Mouse (Mus musculus): ENCODE data around the gene Rap1gap2. TPM values are rescaled to one million over a fixed set of nuclear protein-coding genes. Genes with fewer than 3 reads are reported as not detected.
A peak's percentile ranks its signal among the peaks of the same experiment; 100 is the strongest.

Rap1gap2 gene
- polyA plus RNA-seq, 1 experiment from 2014 or later, result 13.1 TPM

GRCm38 (mm10) chr11:74464181-74464977, 146.3 kb downstream of the Rap1gap2 start:
- peak overlapping the region; percentile 28; the same call in 1 of the 2 replicates for H3K27ac ChIP-seq
- no peak overlapping the region for H3K9ac ChIP-seq
- 39% methylated on average over 10 of the region's 10 CpGs for WGBS
- H3K4me2 ChIP-seq, result no peak overlapping the region
- H3K4me3 ChIP-seq (replicated peaks), result no peak overlapping the region
- peaks cover 36% of the 10 kb centered on the region; the same call in 1 of the 2 replicates for H3K4me1 ChIP-seq
- no peaks in the 10 kb centered on the region for H3K36me3 ChIP-seq
- peak; percentile 23; the same call in 1 of the 2 replicates for ATAC-seq (ENCODE audit: insufficient read depth, low FRiP score, low read depth)
- no peaks in the 10 kb centered on the region for H3K9me3 ChIP-seq
- H3K27me3 ChIP-seq (replicated peaks), result no peaks in the 10 kb centered on the region

GRCm38 (mm10) chr11:74462651-74463050, 148.1 kb downstream of the Rap1gap2 start:
- Histone ChIP-seq H3K4me1 (peaks cover 30% of the 10 kb centered on the region; the same call in 1 of the 2 replicates), H3K4me3 (replicated peaks) (no peak overlapping the region), H3K9me3 (no peaks in the 10 kb centered on the region), H3K36me3 (no peaks in the 10 kb centered on the region), H3K27me3 (replicated peaks) (no peaks in the 10 kb centered on the region), H3K4me2 (no peak overlapping the region), H3K9ac (no peak overlapping the region), H3K27ac (no peak overlapping the region)
- 29% methylated on average over 2 of the region's 2 CpGs for WGBS
- no peak for ATAC-seq (ENCODE audit: insufficient read depth, low FRiP score, low read depth)

GRCm38 (mm10) chr11:74459651-74460050, 151.1 kb downstream of the Rap1gap2 start:
- no peak for ATAC-seq (ENCODE audit: insufficient read depth, low FRiP score, low read depth)
- Histone ChIP-seq H3K27me3 (replicated peaks) (no peaks in the 10 kb centered on the region), H3K9me3 (no peaks in the 10 kb centered on the region), H3K9ac (no peak overlapping the region), H3K36me3 (no peaks in the 10 kb centered on the region), H3K4me3 (replicated peaks) (no peak overlapping the region), H3K4me2 (no peak overlapping the region), H3K4me1 (peaks cover 23% of the 10 kb centered on the region; the same call in 1 of the 2 replicates), H3K27ac (no peak overlapping the region)
- WGBS, result 82% methylated on average over 8 of the region's 8 CpGs

- 72% methylated on average over 3 of the region's 3 CpGs for WGBS
- no peak for ATAC-seq (ENCODE audit: insufficient read depth, low FRiP score, low read depth)
- no peak overlapping the region for H3K4me2 ChIP-seq
These were observed 152.3 kb downstream of the Rap1gap2 start for GRCm38 (mm10) chr11:74458400-74458799.

GRCm38 (mm10) chr11:74457194-74457593, 153.5 kb downstream of the Rap1gap2 start:
- H3K9ac ChIP-seq, result no peak overlapping the region
- no peaks in the 10 kb centered on the region for H3K27me3 ChIP-seq (replicated peaks)
- no peaks in the 10 kb centered on the region for H3K9me3 ChIP-seq
- H3K4me2 ChIP-seq, result no peak overlapping the region
- no peak overlapping the region for H3K4me3 ChIP-seq (replicated peaks)
- no peak overlapping the region for H3K27ac ChIP-seq
- H3K36me3 ChIP-seq, result no peaks in the 10 kb centered on the region
- ATAC-seq (ENCODE audit: insufficient read depth, low FRiP score, low read depth), result 0 out of 2 replicates have a peak, but pooled peaks have one; percentile 21
- H3K4me1 ChIP-seq, result 0 out of 2 replicates have a peak, but pooled peaks cover 6% of the 10 kb centered on the region
- 61% methylated on average over 10 of the region's 10 CpGs for WGBS

More at GRCm38 (mm10) chr11:74458400-74458799, 152.3 kb downstream of the Rap1gap2 start:
- Histone ChIP-seq H3K4me1 (peaks cover 11% of the 10 kb centered on the region; the same call in 1 of the 2 replicates), H3K27ac (no peak overlapping the region), H3K36me3 (no peaks in the 10 kb centered on the region), H3K4me3 (replicated peaks) (no peak overlapping the region), H3K9ac (no peak overlapping the region), H3K27me3 (replicated peaks) (no peaks in the 10 kb centered on the region), H3K9me3 (no peaks in the 10 kb centered on the region)

- no peak overlapping the region for H3K4me3 ChIP-seq (replicated peaks)
These were observed 162.2 kb downstream of the Rap1gap2 start for GRCm38 (mm10) chr11:74448556-74448955.

GRCm38 (mm10) chr11:74447991-74448403, 162.7 kb downstream of the Rap1gap2 start:
- Histone ChIP-seq H3K27me3 (replicated peaks) (no peaks in the 10 kb centered on the region), H3K4me1 (no peaks in the 10 kb centered on the region), H3K4me2 (no peak overlapping the region), H3K36me3 (no peaks in the 10 kb centered on the region), H3K9ac (no peak overlapping the region), H3K27ac (no peak overlapping the region), H3K4me3 (replicated peaks) (no peak overlapping the region), H3K9me3 (no peaks in the 10 kb centered on the region)
- WGBS, result 74% methylated on average over 6 of the region's 6 CpGs
- ATAC-seq (ENCODE audit: insufficient read depth, low FRiP score, low read depth), result no peak

More at GRCm38 (mm10) chr11:74448556-74448955, 162.2 kb downstream of the Rap1gap2 start:
- Histone ChIP-seq H3K9ac (no peak overlapping the region), H3K9me3 (no peaks in the 10 kb centered on the region), H3K27ac (no peak overlapping the region), H3K4me2 (no peak overlapping the region), H3K27me3 (replicated peaks) (no peaks in the 10 kb centered on the region), H3K4me1 (no peaks in the 10 kb centered on the region), H3K36me3 (no peaks in the 10 kb centered on the region)
- 69% methylated on average over 4 of the region's 4 CpGs for WGBS
- no peak for ATAC-seq (ENCODE audit: insufficient read depth, low FRiP score, low read depth)

- 0 out of 2 replicates have a peak, but pooled peaks cover 3% of the 10 kb centered on the region for H3K4me1 ChIP-seq
- no peak for ATAC-seq (ENCODE audit: insufficient read depth, low FRiP score, low read depth)
- H3K36me3 ChIP-seq, result no peaks in the 10 kb centered on the region
- H3K4me3 ChIP-seq (replicated peaks), result no peak overlapping the region
- no peaks in the 10 kb centered on the region for H3K27me3 ChIP-seq (replicated peaks)
- H3K9me3 ChIP-seq, result no peaks in the 10 kb centered on the region
- 76% methylated on average over 3 of the region's 3 CpGs for WGBS
- no peak overlapping the region for H3K27ac ChIP-seq
- no peak overlapping the region for H3K9ac ChIP-seq
- H3K4me2 ChIP-seq, result no peak overlapping the region
These were observed 165.1 kb downstream of the Rap1gap2 start for GRCm38 (mm10) chr11:74445591-74445990.

GRCm38 (mm10) chr11:74443924-74444256, 166.8 kb downstream of the Rap1gap2 start:
- WGBS, result 72% methylated on average over 5 of the region's 5 CpGs

GRCm38 (mm10) chr11:74443147-74443923, 167.4 kb downstream of the Rap1gap2 start:
- no peak overlapping the region for H3K4me2 ChIP-seq
- ATAC-seq (ENCODE audit: insufficient read depth, low FRiP score, low read depth), result no peak
- H3K9me3 ChIP-seq, result no peaks in the 10 kb centered on the region
- H3K4me1 ChIP-seq, result 0 out of 2 replicates have a peak, but pooled peaks cover 3% of the 10 kb centered on the region
- WGBS, result 50% methylated on average over 6 of the region's 6 CpGs
- H3K36me3 ChIP-seq, result no peaks in the 10 kb centered on the region
- no peak overlapping the region for H3K4me3 ChIP-seq (replicated peaks)
- no peaks in the 10 kb centered on the region for H3K27me3 ChIP-seq (replicated peaks)
- no peak overlapping the region for H3K27ac ChIP-seq
- no peak overlapping the region for H3K9ac ChIP-seq

More at GRCm38 (mm10) chr11:74443924-74444256, 166.8 kb downstream of the Rap1gap2 start:
- Histone ChIP-seq H3K4me1 (0 out of 2 replicates have a peak, but pooled peaks cover 3% of the 10 kb centered on the region), H3K27me3 (replicated peaks) (no peaks in the 10 kb centered on the region), H3K9ac (no peak overlapping the region), H3K36me3 (no peaks in the 10 kb centered on the region), H3K4me2 (no peak overlapping the region), H3K27ac (no peak overlapping the region), H3K9me3 (no peaks in the 10 kb centered on the region), H3K4me3 (replicated peaks) (no peak overlapping the region)
- ATAC-seq (ENCODE audit: insufficient read depth, low FRiP score, low read depth), result no peak

- H3K27ac ChIP-seq, result no peak overlapping the region
- 71% methylated on average over 4 of the region's 4 CpGs for WGBS
- H3K4me2 ChIP-seq, result no peak overlapping the region
- H3K9me3 ChIP-seq, result no peaks in the 10 kb centered on the region
- H3K36me3 ChIP-seq, result no peaks in the 10 kb centered on the region
- no peak overlapping the region for H3K4me3 ChIP-seq (replicated peaks)
- H3K4me1 ChIP-seq, result 0 out of 2 replicates have a peak, but pooled peaks cover 3% of the 10 kb centered on the region
- H3K9ac ChIP-seq, result no peak overlapping the region
- ATAC-seq (ENCODE audit: insufficient read depth, low FRiP score, low read depth), result no peak
- H3K27me3 ChIP-seq (replicated peaks), result no peaks in the 10 kb centered on the region
These were observed 168.3 kb downstream of the Rap1gap2 start for GRCm38 (mm10) chr11:74442396-74442795.

GRCm38 (mm10) chr11:74440112-74440511, 170.6 kb downstream of the Rap1gap2 start:
- Histone ChIP-seq H3K4me3 (replicated peaks) (no peak overlapping the region), H3K9ac (no peak overlapping the region), H3K4me2 (no peak overlapping the region), H3K27ac (no peak overlapping the region), H3K4me1 (0 out of 2 replicates have a peak, but pooled peaks cover 3% of the 10 kb centered on the region), H3K27me3 (replicated peaks) (no peaks in the 10 kb centered on the region), H3K36me3 (no peaks in the 10 kb centered on the region), H3K9me3 (no peaks in the 10 kb centered on the region)
- 84% methylated on average over 8 of the region's 8 CpGs for WGBS
- ATAC-seq (ENCODE audit: insufficient read depth, low FRiP score, low read depth), result no peak
